Mouse (Mus musculus) liver, postnatal 0 days (tissue): ENCODE measurements at regions not wholly inside any gene's neighbourhood (a gene's known extent, or its start where the extent isn't known, plus 50 kb on each side); places are given as distances from the start of the nearest gene placed in this dataset.

Source experiments
- CTCF ChIP-seq: sonication (generic); IDR thresholded peaks from 2 replicates; pipeline ENCODE4 v1.5.1; 2016; ENCODE audit warnings: antibody characterized with exemption, low read depth
- EP300 ChIP-seq: IDR thresholded peaks from 2 replicates; pipeline ENCODE4 v1.6.1; 2016; ENCODE audit warnings: antibody characterized with exemption, low read depth, mild to moderate bottlenecking

DNA sequence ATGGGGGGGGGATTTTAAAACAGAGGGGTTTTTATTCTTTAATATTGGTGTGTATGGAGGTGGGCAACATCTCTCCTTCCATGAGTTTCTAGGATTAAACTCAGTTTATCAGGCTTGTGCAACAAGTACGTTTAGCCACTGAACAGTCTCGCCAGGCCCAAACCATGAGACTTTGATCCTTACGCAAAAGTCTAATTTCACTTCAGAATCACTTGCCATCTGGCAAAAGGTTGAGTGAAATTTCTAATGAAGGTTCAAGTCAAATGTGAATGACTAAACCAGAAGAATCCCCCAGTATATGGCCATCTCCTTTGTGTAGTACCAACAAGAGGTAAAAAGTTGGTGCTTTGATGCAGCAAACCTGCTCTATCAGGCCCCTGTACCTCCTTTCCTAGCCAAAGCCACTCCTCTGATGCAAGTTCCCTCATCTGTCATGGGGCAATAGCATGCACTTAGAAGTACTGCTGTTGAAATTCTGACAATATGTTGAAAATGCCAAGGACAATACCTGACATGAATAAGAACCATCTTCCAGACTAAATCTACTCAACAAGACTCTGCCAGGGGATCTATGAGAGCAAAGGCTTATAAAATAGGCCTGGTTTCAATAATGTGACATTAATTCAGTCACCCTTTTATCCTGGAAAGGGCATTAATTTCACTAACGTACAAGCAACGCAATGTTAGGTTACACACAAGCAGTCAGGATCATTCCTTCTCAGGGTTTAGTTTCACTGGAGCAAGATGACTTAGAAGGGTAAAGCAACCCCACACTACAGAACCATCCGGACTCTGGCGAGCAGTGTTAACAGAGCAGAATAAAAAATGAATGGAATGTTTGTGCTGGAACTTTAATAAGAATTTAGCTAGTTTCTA, 51.9 kb upstream of the Nampt start:
- TF ChIP-seq CTCF (no peak), EP300 (no peak)
